Mouse (Mus musculus): ENCODE data around the gene Hmgcs2. TPM values are rescaled to one million over a fixed set of nuclear protein-coding genes. Genes with fewer than 3 reads are reported as not detected.

The Hmgcs2 gene
- polyA plus RNA-seq, 1 experiment = 8.8 TPM

DNA sequence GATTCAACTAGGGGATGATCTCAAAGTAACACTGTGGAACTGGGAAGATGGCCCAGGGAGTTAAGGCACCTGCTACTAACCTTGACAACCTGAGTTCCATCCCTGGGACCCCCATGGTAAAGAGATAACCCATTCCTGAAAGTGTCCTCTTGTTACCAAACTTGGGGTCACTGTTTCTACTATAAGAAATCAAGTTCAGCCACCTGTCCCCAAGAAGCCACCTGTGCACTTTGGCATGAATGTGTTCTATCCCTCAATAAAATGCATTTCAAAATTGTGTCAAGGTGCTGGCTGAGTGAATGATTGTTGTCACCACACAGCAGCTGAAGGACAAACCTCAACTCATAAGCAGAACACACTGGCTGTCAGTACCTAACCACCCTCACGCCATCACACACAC lies 30.2 kb downstream of the Hmgcs2 start:
- TF ChIP-seq CTCF (IDR thresholded peaks at IDR 0.05; ENCODE audit: borderline replicate concordance, control insufficient read depth, extremely low read depth, insufficient read depth, low read length, poor library complexity) (no peak), POLR2A (IDR thresholded peaks at IDR 0.05; ENCODE audit: control insufficient read depth, extremely low read depth, insufficient read depth, low read length, poor library complexity) (no peak)
- Histone ChIP-seq H3K4me1 (replicated peaks; ENCODE audit: control insufficient read depth, insufficient read depth, low read length) (no peaks in the 10 kb centered on the region), H3K27me3 (ENCODE audit: control insufficient read depth, insufficient read depth, low read length) (no peaks in the 10 kb centered on the region), H3K27ac (ENCODE audit: control insufficient read depth, insufficient read depth, low read length) (no peak overlapping the region), H3K4me3 (ENCODE audit: control insufficient read depth, insufficient read depth, low read length) (no peak overlapping the region), H3K36me3 (ENCODE audit: control insufficient read depth, insufficient read depth, low read length) (0 out of 2 replicates have a peak, but pooled peaks cover 5% of the 10 kb centered on the region)
- 100% methylated on average over 1 of the region's 1 CpGs for WGBS
- DNase-seq = no peak

DNA sequence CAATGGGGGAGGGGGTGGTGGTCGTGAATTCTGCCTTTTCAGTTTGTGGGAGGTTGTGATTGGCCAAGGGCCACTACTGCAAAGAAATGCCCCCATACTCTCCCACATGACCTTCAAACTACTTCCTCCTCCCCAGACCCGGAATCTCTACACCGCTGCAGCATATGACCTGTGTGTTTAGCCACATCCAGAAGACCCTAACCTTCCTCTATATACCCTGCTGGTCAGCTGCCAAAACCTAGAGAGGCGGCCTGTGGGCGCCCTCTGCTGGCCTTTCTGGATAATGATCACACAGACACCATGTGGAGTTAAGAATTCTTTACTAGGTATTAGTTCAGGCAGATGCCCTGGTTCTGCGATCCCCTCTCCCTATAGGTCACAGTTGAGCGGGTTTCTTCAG lies 32.6 kb downstream of the Hmgcs2 start:
- peak; percentile 70; the same call in 1 of the 2 replicates for TF ChIP-seq CTCF (IDR thresholded peaks at IDR 0.05; ENCODE audit: borderline replicate concordance, control insufficient read depth, extremely low read depth, insufficient read depth, low read length, poor library complexity)
- TF ChIP-seq POLR2A (IDR thresholded peaks at IDR 0.05; ENCODE audit: control insufficient read depth, extremely low read depth, insufficient read depth, low read length, poor library complexity) = no peak
- Histone ChIP-seq H3K27ac (ENCODE audit: control insufficient read depth, insufficient read depth, low read length) (no peak overlapping the region), H3K27me3 (ENCODE audit: control insufficient read depth, insufficient read depth, low read length) (no peaks in the 10 kb centered on the region), H3K4me3 (ENCODE audit: control insufficient read depth, insufficient read depth, low read length) (no peak overlapping the region), H3K36me3 (ENCODE audit: control insufficient read depth, insufficient read depth, low read length) (peaks cover 11% of the 10 kb centered on the region), H3K4me1 (replicated peaks; ENCODE audit: control insufficient read depth, insufficient read depth, low read length) (no peaks in the 10 kb centered on the region)
- WGBS = 61% methylated on average over 7 of the region's 7 CpGs
- peak; percentile 58 for DNase-seq

DNA sequence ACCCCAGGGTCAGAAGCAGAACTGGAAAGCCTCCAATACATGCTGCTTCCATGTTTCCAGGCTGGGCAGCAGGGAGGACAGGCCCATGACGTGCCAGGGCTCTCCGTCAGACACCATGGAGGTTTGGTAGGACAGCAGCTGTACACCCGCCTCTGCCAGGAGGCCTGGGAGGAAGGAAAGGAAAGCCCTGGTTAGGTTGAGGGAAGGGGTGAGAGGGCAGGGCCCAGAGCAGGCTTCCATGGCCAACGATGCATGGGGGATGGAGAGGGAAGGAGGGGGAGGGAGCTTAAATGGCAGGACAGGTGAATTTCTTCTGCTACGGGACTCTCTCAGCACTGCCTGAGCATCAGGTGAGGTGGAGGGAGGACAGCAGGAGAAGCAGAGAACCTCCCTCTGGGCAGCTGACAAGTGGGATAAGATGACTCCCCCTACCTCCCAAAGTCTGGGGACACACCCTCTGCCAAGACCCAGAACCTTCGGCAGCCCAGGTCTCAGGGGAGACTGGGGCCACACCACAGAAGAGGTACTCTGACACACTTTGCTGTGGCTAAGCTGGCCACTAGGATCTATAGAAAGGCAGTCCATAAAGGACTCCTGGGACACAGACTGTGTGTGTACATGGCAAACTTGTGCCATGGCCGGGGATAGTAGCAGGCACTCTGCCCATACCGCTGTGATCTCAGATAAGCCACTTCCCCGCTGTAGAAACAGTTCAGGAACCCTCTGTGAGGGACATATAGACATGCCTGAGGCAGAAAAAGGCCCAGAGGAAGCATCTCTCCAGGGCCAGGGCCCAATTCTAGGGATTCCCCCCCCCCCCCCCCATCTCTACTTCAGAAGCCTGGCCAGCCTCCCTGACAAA lies 33.3 kb downstream of the Hmgcs2 start:
- Histone ChIP-seq H3K36me3 (ENCODE audit: control insufficient read depth, insufficient read depth, low read length) (peaks cover 17% of the 10 kb centered on the region), H3K27ac (ENCODE audit: control insufficient read depth, insufficient read depth, low read length) (no peak overlapping the region), H3K4me1 (replicated peaks; ENCODE audit: control insufficient read depth, insufficient read depth, low read length) (no peaks in the 10 kb centered on the region), H3K27me3 (ENCODE audit: control insufficient read depth, insufficient read depth, low read length) (no peaks in the 10 kb centered on the region), H3K4me3 (ENCODE audit: control insufficient read depth, insufficient read depth, low read length) (no peak overlapping the region)
- 93% methylated on average over 9 of the region's 9 CpGs for WGBS
- no peak for DNase-seq
- no peak for TF ChIP-seq POLR2A (IDR thresholded peaks at IDR 0.05; ENCODE audit: control insufficient read depth, extremely low read depth, insufficient read depth, low read length, poor library complexity)
- no peak for TF ChIP-seq CTCF (IDR thresholded peaks at IDR 0.05; ENCODE audit: borderline replicate concordance, control insufficient read depth, extremely low read depth, insufficient read depth, low read length, poor library complexity)

DNA sequence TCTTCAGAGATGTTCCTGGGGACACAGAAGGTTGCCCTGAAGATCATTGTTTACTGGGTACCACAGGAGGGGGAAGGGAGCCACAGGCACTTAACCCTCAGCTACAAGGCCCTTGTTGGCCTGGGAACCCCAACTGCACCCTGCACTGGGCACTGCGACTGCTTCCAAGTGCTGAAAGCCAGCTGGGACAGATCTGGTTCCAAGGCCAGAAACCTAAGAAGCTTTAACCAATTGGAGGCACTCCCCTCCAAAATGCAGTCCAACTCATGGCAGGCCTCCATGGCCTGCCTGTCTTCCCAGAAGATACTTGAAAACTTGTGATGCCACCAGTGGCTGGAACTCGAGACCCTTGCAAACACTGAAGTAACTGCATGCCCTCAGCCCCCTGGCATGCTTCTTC lies 34.9 kb downstream of the Hmgcs2 start:
- H3K27me3 ChIP-seq (ENCODE audit: control insufficient read depth, insufficient read depth, low read length) = no peaks in the 10 kb centered on the region
- H3K4me3 ChIP-seq (ENCODE audit: control insufficient read depth, insufficient read depth, low read length) = no peak overlapping the region
- no peak overlapping the region for H3K27ac ChIP-seq (ENCODE audit: control insufficient read depth, insufficient read depth, low read length)
- no peak for DNase-seq
- no peaks in the 10 kb centered on the region for H3K4me1 ChIP-seq (replicated peaks; ENCODE audit: control insufficient read depth, insufficient read depth, low read length)
- 100% methylated on average over 2 of the region's 2 CpGs for WGBS
- TF ChIP-seq CTCF (IDR thresholded peaks at IDR 0.05; ENCODE audit: borderline replicate concordance, control insufficient read depth, extremely low read depth, insufficient read depth, low read length, poor library complexity) (no peak), POLR2A (IDR thresholded peaks at IDR 0.05; ENCODE audit: control insufficient read depth, extremely low read depth, insufficient read depth, low read length, poor library complexity) (no peak)
- peaks cover 28% of the 10 kb centered on the region for H3K36me3 ChIP-seq (ENCODE audit: control insufficient read depth, insufficient read depth, low read length)

DNA sequence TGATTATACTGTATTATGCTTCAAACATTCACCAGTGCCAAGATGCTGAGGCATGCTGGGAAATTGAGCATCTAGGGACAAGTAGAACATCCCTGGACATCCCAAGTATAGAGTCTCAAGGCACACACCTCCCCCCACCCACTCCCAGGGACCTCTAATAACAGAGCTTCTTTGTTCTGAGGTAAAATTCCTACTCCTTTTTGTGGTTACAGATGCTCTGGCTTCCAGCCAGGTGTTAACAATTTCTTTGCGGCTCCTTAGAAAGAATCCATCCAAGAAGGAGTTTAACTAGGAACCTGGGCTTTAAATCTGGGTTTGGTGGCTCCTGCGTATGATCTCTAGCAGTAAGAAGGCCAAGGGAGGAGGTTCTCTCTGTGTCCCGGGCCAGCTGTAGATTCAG lies 36.9 kb downstream of the Hmgcs2 start:
- TF ChIP-seq CTCF (IDR thresholded peaks at IDR 0.05; ENCODE audit: borderline replicate concordance, control insufficient read depth, extremely low read depth, insufficient read depth, low read length, poor library complexity) = no peak
- TF ChIP-seq POLR2A (IDR thresholded peaks at IDR 0.05; ENCODE audit: control insufficient read depth, extremely low read depth, insufficient read depth, low read length, poor library complexity) = no peak
- no peaks in the 10 kb centered on the region for H3K4me1 ChIP-seq (replicated peaks; ENCODE audit: control insufficient read depth, insufficient read depth, low read length)
- H3K4me3 ChIP-seq (ENCODE audit: control insufficient read depth, insufficient read depth, low read length) = no peak overlapping the region
- peaks cover 35% of the 10 kb centered on the region for H3K36me3 ChIP-seq (ENCODE audit: control insufficient read depth, insufficient read depth, low read length)
- WGBS = 79% methylated on average over 3 of the region's 3 CpGs
- H3K27me3 ChIP-seq (ENCODE audit: control insufficient read depth, insufficient read depth, low read length) = no peaks in the 10 kb centered on the region
- DNase-seq = no peak
- no peak overlapping the region for H3K27ac ChIP-seq (ENCODE audit: control insufficient read depth, insufficient read depth, low read length)

DNA sequence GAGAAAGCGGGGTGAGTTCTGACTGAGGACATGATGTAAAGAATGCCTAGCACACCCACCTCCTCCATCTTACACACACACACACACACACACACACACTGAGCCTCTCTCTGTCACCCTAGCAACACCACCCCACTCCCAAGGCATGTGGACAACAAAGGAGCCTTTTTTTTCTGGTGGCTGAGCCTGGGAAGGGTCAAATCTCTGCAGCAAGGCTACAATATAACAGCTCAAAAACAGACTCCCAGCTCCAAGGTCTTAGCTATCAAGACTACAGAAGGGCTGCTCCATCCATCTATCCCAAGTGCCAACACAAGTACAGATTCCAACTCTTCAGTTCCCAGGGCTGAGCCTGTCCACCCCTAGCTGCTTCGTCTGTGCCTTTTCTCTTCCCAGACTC lies 39.0 kb downstream of the Hmgcs2 start:
- Histone ChIP-seq H3K27ac (ENCODE audit: control insufficient read depth, insufficient read depth, low read length) (no peak overlapping the region), H3K27me3 (ENCODE audit: control insufficient read depth, insufficient read depth, low read length) (no peaks in the 10 kb centered on the region), H3K36me3 (ENCODE audit: control insufficient read depth, insufficient read depth, low read length) (peaks cover 38% of the 10 kb centered on the region), H3K4me3 (ENCODE audit: control insufficient read depth, insufficient read depth, low read length) (no peak overlapping the region), H3K4me1 (replicated peaks; ENCODE audit: control insufficient read depth, insufficient read depth, low read length) (no peaks in the 10 kb centered on the region)
- 95% methylated on average over 2 of the region's 2 CpGs for WGBS
- TF ChIP-seq CTCF (IDR thresholded peaks at IDR 0.05; ENCODE audit: borderline replicate concordance, control insufficient read depth, extremely low read depth, insufficient read depth, low read length, poor library complexity) (no peak), POLR2A (IDR thresholded peaks at IDR 0.05; ENCODE audit: control insufficient read depth, extremely low read depth, insufficient read depth, low read length, poor library complexity) (no peak)
- DNase-seq = no peak
